Mouse (Mus musculus): ENCODE data around the gene Hexim1.

Gene Hexim1

DNA sequence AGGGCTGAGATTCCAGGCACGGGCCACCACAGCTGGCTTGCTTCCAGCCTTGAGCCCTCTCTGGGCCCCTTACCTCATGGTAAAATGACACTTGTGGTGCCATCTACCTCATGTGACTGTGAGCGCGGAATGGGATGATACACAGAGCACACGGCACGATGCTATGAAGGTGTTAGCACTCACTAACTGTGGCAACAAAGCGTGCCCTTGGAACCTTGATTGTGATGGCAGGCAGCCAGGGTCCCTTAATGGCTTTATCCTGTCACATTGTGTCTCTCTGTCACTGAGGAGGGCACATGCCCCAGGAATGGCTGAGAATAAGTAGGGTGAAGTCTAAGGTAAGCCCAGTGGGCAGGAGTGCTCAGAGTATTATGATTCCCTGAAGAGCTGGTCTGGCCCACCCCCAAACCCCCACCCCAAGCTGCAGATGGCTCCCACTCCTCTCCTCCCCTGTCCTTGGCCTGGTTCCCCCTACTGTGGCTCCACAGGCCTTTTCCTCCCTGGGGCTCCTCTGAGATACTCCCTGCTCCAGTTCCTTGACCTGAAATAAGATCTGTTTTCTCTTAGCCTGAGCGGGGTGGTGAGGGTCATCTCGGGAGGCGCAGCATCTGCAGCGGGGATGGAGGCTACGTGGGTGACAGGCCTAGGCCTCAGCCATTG, 17.4 kb upstream of the Hexim1 start:
- peak; percentile 94 for DNase-seq

DNA sequence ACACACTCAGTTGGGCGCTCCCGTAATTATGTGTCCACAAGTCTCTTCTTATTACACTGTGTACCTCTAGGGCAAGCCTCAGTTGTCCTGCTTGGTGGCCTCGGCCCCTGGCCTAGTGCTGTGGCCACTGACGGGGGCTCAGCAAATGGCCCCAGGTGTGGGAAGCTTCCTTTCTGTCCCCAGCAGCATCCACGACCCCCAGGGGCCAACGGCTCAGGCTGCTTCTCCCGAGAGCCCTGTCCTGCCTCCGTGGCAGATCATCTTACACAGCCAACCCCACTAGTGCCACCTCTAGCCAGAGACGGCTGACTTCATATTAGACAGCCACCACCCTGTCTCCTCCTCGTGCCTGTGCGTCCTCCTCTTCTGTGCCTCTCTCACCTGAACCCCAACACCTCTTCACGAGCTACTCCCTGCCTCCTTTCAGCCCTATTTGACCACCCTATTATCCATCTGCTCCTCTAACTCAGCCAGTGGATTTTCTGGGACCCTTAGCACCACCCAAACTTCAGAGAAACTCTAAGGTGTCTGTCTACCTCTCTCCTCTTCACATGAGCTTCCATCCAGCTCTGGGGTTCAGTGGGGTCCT, 16.6 kb upstream of the Hexim1 start:
- peak; percentile 93 for DNase-seq

GRCm38 (mm10) chr11:103100361-103100760, 15.7 kb upstream of the Hexim1 start:
- peak; percentile 92 for DNase-seq

DNA sequence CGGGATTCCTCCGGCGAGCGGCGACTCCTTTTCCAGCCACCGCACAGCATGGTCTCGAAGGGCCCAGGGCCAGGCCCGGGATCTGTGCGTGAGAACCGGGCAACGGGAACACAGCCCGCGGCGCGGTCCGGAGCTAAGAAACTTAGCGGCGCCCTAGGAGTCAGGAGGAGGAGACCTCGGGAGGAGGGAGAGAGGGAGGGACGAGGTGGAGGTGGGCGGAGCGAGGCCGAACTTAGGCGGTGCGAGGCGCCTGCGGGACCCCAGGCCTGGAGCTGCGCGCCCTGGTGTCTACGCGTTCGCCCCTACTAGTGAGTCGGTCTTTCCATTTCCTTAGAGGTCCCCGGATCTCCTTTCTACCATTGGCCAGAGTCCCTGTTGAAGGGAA, 14.6 kb upstream of the Hexim1 start, which contains the start of the genes Plcd3 and Acbd4:
Plcd3 (minus strand) TSS at position 178 of the 385 bp plus-strand sequence.
Acbd4 (plus strand) TSS at position 202 of the 385 bp plus-strand sequence.
- DNase-seq = peak; percentile 99

- peak; percentile 98 for DNase-seq
Observed at GRCm38 (mm10) chr11:103101866-103102501, 14.0 kb upstream of the Hexim1 start.

DNA sequence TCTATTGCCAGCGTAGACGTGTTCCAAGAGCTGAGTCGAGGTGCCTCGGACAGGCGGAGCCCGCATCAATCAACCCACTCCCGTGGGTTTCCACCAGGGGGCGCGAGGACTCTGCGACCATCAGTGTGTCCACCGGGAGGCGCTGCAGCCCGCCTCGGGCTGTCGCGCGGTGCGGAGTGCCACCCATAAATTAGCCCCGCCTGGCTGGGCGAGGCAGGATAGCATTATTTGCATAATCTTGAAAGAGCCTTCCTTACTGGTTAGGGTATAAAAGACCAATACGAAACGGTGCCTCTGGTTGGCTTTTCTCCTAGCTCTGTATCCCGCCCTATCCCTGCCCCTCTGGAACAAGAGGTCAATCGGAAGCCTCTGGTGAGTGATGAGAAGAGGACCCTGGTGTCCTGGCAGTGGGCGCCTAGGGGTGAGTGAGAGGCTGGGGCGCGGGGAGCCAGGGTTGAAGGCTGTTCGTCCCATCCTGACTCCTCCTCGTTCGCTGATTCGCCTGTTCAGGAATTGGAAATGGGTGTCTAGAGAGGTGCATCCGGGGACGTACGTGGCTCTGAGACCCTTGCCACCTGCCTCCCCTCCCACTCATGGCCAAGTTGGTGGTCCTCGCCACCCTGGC, 13.2 kb upstream of the Hexim1 start:
- peak; percentile 100 for DNase-seq

DNA sequence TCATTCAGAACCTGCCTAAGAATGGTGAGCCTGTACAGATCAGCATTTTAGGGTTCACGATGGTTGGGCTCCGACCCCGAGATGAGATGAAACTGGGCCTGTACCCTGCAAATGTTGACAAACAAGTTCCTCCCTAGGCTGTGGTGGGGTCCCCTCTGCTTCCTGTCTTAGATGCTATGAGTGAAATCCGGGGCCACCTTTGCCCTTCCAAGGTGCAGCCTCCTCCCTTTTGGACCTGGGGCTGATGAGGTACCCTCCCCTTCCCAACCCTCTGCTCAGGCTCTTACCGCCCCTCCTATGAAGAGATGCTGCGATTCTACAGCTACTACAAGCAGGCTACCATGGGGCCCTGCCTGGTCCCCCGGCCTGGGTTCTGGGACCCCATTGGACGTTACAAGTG, 12.4 kb upstream of the Hexim1 start:
- DNase-seq = peak; percentile 92

DNA sequence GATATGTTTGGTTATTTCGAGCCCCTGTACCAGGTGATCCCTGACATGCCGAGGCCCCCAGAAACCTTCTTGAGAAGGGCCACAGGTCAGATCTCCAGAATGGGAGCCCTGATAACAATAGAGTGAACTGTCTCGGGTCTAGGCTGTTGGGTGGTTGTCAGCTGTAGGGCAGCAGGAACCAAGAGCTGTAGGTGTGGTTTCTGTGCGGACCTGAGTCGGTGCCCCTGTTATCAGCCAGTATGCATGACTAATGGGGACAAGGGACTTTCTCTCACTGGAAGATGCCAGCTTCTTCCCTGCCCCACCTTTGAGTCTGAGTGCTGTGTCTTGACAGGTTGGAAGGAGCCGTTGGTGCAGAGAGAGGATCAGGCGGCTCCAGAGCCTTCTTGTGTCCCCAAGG, 11.6 kb upstream of the Hexim1 start:
- peak; percentile 94 for DNase-seq

GRCm38 (mm10) chr11:103105180-103105725, 10.8 kb upstream of the Hexim1 start:
- DNase-seq = peak; percentile 92

DNA sequence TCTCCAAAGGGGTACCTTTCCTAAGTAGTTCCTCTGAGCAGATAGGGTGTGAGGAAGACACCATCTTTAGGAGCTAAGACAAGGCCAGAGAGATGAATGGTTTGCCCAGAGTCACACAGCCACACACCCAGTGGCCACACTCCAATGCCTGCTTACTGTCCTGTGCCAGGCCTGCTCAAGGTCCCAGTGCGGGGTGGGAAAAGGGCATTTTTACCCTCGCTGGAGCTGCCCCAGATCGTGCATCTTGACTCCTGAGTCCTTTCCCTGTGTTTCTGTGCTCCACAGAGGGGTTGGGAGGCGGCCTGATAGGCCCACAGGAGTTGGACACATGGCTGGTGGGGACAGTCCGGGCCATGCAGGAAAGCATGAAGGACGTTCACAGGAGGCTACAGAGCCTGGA, 10.2 kb upstream of the Hexim1 start:
- DNase-seq = peak; percentile 88

DNA sequence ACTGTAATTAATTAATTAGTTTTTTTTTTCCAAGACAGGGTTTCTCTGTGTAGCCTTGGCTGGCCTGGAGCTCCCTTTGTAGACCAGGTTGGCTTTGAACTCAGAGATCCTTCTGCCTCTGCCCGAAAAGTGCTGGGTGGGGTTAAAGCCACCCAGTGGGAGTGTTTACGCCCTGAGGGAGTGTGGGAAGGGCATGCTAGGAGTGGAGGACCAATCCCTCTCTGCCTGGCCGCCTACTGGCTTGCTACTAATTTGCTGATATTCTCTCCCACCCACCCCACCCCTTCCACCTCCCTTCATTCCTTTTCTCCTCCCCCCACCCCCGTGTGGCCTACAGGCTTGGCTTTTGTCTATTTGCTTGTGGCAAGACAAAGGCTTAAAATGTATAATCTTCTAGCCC, 9.6 kb upstream of the Hexim1 start:
- peak; percentile 90 for DNase-seq

DNA sequence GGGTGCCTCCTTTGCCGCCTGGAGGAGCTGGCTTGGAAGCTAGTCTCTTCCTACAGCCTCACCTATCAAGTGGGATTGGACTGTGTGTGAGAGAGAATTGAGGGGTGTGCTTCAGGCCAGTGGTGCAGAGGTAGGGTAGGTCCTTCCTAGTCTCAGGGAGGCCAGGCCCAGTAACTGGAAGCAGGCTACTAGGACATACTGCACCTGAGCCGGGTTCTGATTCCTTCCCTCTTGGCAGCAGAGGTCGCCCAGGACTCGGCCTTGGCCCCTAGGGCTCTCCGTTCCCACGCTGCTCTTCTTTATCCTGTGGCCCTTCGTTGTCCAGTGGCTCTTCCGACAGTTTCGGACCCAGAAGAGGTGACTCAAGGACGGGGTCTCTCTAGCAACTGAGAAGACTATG, 4.7 kb upstream of the Hexim1 start:
- DNase-seq = peak; percentile 95

- peak; percentile 99 for DNase-seq
Observed at GRCm38 (mm10) chr11:103111881-103112551, 4.0 kb upstream of the Hexim1 start.

DNA sequence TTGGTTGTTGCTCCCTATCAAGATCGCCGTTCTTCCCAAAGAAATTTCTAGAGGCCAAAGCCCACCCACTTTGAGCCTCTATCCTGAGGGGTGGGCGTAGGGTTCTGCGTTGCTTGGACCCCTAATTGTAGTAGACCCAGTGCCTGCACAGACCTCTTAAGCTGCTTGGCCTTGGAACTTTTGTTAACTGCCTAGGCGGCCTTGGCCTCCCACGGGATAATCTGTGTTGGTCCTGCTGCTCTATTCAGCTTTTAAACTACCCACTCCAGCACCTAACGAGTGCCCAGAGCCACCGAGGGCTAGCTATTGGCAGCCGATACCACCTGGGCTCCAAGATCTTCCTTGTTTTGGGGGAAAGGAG, 3.5 kb upstream of the Hexim1 start:
- peak; percentile 95 for DNase-seq

DNA sequence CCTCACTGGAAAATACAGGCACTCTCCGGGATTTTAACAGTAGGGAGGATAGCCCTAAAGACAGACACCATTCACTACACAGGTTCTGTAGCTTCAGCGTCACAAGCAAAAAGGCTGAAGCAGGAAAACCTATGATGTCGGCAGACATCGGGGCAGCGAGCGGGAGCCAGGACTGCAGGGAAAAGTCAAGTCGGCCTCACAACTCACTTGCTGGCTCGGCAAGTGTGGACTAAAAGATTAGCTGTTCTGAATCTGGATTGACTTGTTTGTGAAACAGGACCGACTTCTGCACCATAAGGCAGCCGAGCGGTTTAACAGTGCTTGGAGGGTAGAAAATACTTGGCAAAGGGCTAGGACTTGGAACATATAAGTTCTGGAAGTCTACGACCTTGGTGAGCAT, 3.0 kb upstream of the Hexim1 start:
- DNase-seq = peak; percentile 94

GRCm38 (mm10) chr11:103113771-103114170, 2.3 kb upstream of the Hexim1 start:
- peak; percentile 87 for DNase-seq

DNA sequence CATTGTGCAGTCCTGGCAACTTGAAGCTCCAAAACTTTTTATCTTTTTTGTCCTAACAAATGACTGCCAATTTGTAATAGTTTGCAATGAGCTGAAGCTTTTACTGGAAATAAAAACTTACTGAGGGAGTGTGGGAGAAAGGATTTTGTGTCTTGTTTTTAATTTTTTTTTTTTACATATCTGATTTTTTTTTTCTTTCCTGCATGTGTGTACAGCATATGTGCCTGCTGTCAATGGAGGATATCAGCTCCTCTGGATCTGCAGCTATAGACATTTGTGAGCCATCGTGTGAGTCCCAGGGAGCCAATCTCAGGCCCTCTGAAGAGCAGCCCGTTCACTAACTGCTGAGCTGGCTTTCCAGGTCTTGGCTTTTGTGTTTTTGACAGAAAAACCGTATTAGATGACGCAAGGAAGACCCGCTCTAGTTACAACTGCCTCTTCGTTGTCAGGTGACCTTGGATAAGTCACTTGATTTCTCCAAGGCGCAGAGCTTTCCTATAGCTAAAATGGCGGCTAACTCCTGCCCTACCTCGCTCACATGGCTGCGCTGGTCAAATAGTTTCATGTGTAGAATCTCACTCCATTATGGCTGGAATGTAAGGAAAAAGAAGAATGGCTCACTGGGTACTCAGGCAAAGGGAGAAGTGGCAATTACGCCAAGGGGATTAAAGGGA, 1.6 kb upstream of the Hexim1 start:
- peak; percentile 93 for DNase-seq

- peak; percentile 99 for DNase-seq
Observed at GRCm38 (mm10) chr11:103115163-103116007, 646 bp upstream of the Hexim1 start.

DNA sequence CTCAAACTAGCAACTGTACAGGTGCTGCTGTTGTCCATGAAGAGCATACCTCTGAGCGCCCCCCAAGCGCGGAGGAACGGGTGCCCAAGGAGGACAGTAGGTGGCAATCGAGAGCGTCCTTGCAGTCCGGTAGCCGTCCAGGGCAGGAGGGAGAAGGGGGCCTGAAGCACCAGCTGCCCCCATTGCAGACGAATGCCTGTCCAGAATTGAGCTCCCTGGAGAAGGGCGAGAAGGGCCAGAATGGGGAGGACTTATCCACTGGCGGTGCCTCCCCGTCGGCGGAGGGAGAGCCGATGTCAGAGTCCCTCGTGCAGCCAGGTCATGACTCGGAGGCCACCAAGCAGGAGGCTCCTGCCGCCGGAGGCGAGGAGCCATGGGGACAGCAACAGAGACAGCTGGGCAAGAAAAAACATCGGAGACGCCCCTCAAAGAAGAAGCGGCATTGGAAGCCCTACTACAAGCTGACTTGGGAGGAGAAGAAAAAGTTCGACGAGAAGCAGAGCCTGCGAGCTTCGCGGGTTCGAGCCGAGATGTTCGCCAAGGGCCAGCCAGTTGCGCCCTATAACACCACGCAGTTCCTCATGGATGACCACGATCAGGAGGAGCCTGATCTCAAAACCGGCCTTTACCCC, 1.0 kb downstream of the Hexim1 start:
- DNase-seq = peak; percentile 98

GRCm38 (mm10) chr11:103117591-103118009, 1.6 kb downstream of the Hexim1 start:
- no peak for DNase-seq

- DNase-seq = peak; percentile 74
Observed at GRCm38 (mm10) chr11:103118866-103119265, 2.8 kb downstream of the Hexim1 start.

Data from heart, adult 11 months (tissue).